Comparison of ENCODE assay signal across 8 mouse cellular contexts in the genomic region with DNA sequence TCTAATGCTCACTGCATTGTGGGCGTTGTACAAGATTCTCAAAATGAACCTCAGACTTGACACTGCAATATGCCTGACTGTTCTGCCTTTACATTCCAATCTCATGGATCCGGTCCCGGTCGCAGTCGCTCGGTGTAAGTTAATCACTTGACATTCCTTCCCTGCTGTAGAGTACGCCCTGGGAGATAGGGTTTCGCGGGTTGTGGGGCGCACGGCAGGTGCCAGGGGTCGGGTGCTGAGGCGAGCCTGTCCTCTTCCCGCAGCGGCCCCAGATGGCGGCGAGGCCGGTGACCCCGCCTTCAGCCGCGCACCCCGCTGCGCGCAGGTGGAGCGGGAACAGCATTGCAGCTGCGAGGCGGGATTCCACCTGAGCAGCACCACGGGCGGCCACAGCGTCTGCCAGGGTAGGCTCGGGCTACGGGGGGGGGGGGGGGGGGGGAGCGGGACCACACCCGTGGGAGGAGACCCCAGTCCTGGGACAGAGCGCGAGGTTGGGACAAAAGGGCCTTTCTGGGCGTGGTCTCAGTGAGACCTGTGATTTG. TPM values are rescaled to one million over a fixed set of nuclear protein-coding genes. Genes with fewer than 3 reads are reported as not detected.
DNase-seq lines count a peak whose midpoint lies in the region; ATAC-seq and TF ChIP-seq lines count a peak whose summit lies in the region.

No protein-coding gene starts in this region.

- H3K4me1 ChIP-seq in heart, postnatal 0 days (ENCODE audit: control insufficient read depth, insufficient read depth) = 0 out of 2 replicates have a peak, but pooled peaks cover 4% of the 10 kb centered on the region
- 0 out of 2 replicates have a peak, but pooled peaks cover 2% of the 10 kb centered on the region for H3K4me1 ChIP-seq in hindbrain, embryonic 11.5 days (replicated peaks; ENCODE audit: control insufficient read depth, insufficient read depth, low read length)
- H3K4me1 ChIP-seq in midbrain, embryonic 10.5 days = peaks cover 8% of the 10 kb centered on the region

- no peaks in the 10 kb centered on the region for H3K9me3 ChIP-seq in heart, postnatal 0 days (replicated peaks; ENCODE audit: control insufficient read depth, low read length)
- H3K9me3 ChIP-seq in hindbrain, embryonic 11.5 days (ENCODE audit: control insufficient read depth, low read length) = no peaks in the 10 kb centered on the region
- H3K9me3 ChIP-seq in midbrain, embryonic 10.5 days (replicated peaks) = 0 out of 2 replicates have a peak, but pooled peaks cover 4% of the 10 kb centered on the region

- H3K27ac ChIP-seq in heart, postnatal 0 days (ENCODE audit: low read depth) = no peak overlapping the region
- no peak overlapping the region for H3K27ac ChIP-seq in hindbrain, embryonic 11.5 days (ENCODE audit: low read depth, low read length)
- peak overlapping the region; percentile 9; the same call in 1 of the 2 replicates for H3K27ac ChIP-seq in midbrain, embryonic 10.5 days (replicated peaks)

- peak overlapping the region; percentile 71 for H3K4me2 ChIP-seq in heart, postnatal 0 days (ENCODE audit: low read depth, low read length)
- H3K4me2 ChIP-seq in hindbrain, embryonic 11.5 days (replicated peaks; ENCODE audit: low read depth, low read length) = peak overlapping the region; percentile 66

- WGBS in heart, postnatal 0 days = 4% methylated on average over 34 of the region's 37 CpGs
- WGBS in hindbrain, embryonic 11.5 days = 4% methylated on average over 30 of the region's 37 CpGs
- 5% methylated on average over 30 of the region's 37 CpGs for WGBS in midbrain, embryonic 10.5 days

- H3K4me3 ChIP-seq in heart, postnatal 0 days (ENCODE audit: low read depth, low read length) = peak overlapping the region; percentile 36
- H3K4me3 ChIP-seq in hindbrain, embryonic 11.5 days (ENCODE audit: low read depth, low read length) = peak overlapping the region; percentile 28
- H3K4me3 ChIP-seq in midbrain, embryonic 10.5 days = peak overlapping the region; percentile 55

- no peak overlapping the region for H3K9ac ChIP-seq in heart, postnatal 0 days (replicated peaks; ENCODE audit: low read depth, low read length)
- H3K9ac ChIP-seq in hindbrain, embryonic 11.5 days (ENCODE audit: low read depth, low read length) = 0 out of 2 replicates have a peak overlapping the region, but pooled peaks have one; percentile 19

- no peaks in the 10 kb centered on the region for H3K36me3 ChIP-seq in heart, postnatal 0 days (replicated peaks; ENCODE audit: control insufficient read depth, insufficient read depth, low read length)
- no peaks in the 10 kb centered on the region for H3K36me3 ChIP-seq in hindbrain, embryonic 11.5 days (ENCODE audit: control insufficient read depth, insufficient read depth, low read length)
- H3K36me3 ChIP-seq in midbrain, embryonic 10.5 days = no peaks in the 10 kb centered on the region

- peak; percentile 53; the same call in 1 of the 2 replicates for ATAC-seq in heart, postnatal 0 days (ENCODE audit: insufficient read depth, low read depth)
- ATAC-seq in hindbrain, embryonic 11.5 days (ENCODE audit: low FRiP score) = peak; percentile 38; the same call in 1 of the 2 replicates

- TF ChIP-seq CTCF in heart, postnatal 0 days (IDR thresholded peaks at IDR 0.05; ENCODE audit: low read depth) = no peak

- TF ChIP-seq EP300 in heart, postnatal 0 days (IDR thresholded peaks at IDR 0.05; ENCODE audit: low read depth) = no peak

- H3K27me3 ChIP-seq in heart, postnatal 0 days (ENCODE audit: control insufficient read depth, insufficient read depth, low read length) = no peaks in the 10 kb centered on the region
- no peaks in the 10 kb centered on the region for H3K27me3 ChIP-seq in hindbrain, embryonic 11.5 days (ENCODE audit: control insufficient read depth, insufficient read depth, low read length)
- peaks cover 13% of the 10 kb centered on the region for H3K27me3 ChIP-seq in midbrain, embryonic 10.5 days (ENCODE audit: low read depth, poor library complexity, severe bottlenecking)

- DNase-seq in heart, postnatal 0 days (ENCODE audit: low spot score) = no peak
- no peak for DNase-seq in heart, adult 11 months
- peak; percentile 45 for DNase-seq in cerebellum, adult 8-10 months
- DNase-seq in hindbrain, embryonic 11.5 days (ENCODE audit: low spot score) = peak; percentile 38
- DNase-seq in midbrain, embryonic 10.5 days (ENCODE audit: low spot score) = peak; percentile 34
- DNase-seq in spleen, postnatal 36 days (ENCODE audit: low spot score in 2 of 2) = no peak
- DNase-seq in layer of hippocampus, adult 18-20 months (ENCODE audit: low spot score in 2 of 2) = no peak
- no peak for DNase-seq in left cerebral cortex, adult 18-20 months (ENCODE audit: low spot score in 2 of 2)

RNA-seq across cellular contexts. Expression of a gene that starts 29.5 kb away (rescaled TPM):
- total RNA-seq in heart, postnatal 0 days (2014; rRNA removed; ENCODE audit: low replicate concordance) = 0.93 TPM in 1 of 2 replicates, not detected in the other
- 0.42 and 0.62 TPM in 2 replicates for polyA plus RNA-seq in heart, postnatal 0 days (2015; fragmentation: Nextera tagmentation; extraction: Ambion mirVana)
- 2.1 TPM in 2 replicates for polyA plus RNA-seq in hindbrain, embryonic 11.5 days (2014; fragmentation: Nextera tagmentation; extraction: Ambion mirVana)
- polyA plus RNA-seq in midbrain, embryonic 10.5 days (2016; fragmentation: Nextera tagmentation; extraction: Ambion mirVana) = 2.7 and 3.1 TPM in 2 replicates
- 1 to 10 TPM in 1 of 2 experiments, under 1 TPM in 1; 0.71 to 1.1 TPM for total RNA-seq in layer of hippocampus, adult 18-20 months (2021)
- 1 to 10 TPM; 2.7 to 3.1 TPM for total RNA-seq in left cerebral cortex, adult 18-20 months (2021)

RNA-seq across cellular contexts. Expression of a gene that starts 51.6 kb away (rescaled TPM):
- 1.4 TPM in 1 of 2 replicates, not detected in the other for total RNA-seq in heart, postnatal 0 days (2014; rRNA removed; ENCODE audit: low replicate concordance)
- 6.8 and 7.3 TPM in 2 replicates for polyA plus RNA-seq in heart, postnatal 0 days (2015; fragmentation: Nextera tagmentation; extraction: Ambion mirVana)
- polyA plus RNA-seq in hindbrain, embryonic 11.5 days (2014; fragmentation: Nextera tagmentation; extraction: Ambion mirVana) = 9.4 and 10.6 TPM in 2 replicates
- polyA plus RNA-seq in midbrain, embryonic 10.5 days (2016; fragmentation: Nextera tagmentation; extraction: Ambion mirVana) = 8.8 and 9.0 TPM in 2 replicates
- 1 to 10 TPM; 5.0 to 6.4 TPM for total RNA-seq in layer of hippocampus, adult 18-20 months (2021)
- total RNA-seq in left cerebral cortex, adult 18-20 months (2021) = 1 to 10 TPM; 6.8 to 8.4 TPM

Comparison
In these comparisons a context has a peak if more than half of its experiments do, and no peak if none do; other contexts are left out.
1. DNase-seq: peak in cerebellum, adult 8-10 months (single experiment), hindbrain, embryonic 11.5 days (single experiment) and midbrain, embryonic 10.5 days (single experiment); none in heart, postnatal 0 days (single experiment), heart, adult 11 months (single experiment), spleen, postnatal 36 days (0 of 2), layer of hippocampus, adult 18-20 months (0 of 2) and left cerebral cortex, adult 18-20 months (0 of 2).
2. Peak in every context shown above with its lines, with median percentiles within 50 percentile points of each other: H3K4me3 ChIP-seq.